Mouse (Mus musculus) stomach, postnatal 0 days (tissue): ENCODE results near the gene Usp20.

Source experiments
- CTCF ChIP-seq: IDR thresholded peaks from 2 replicates; pipeline ENCODE4 v1.5.1; 2016; ENCODE audit warnings: antibody characterized with exemption, low read depth, mild to moderate bottlenecking, moderate library complexity
- EP300 ChIP-seq: optimal IDR thresholded peaks from 2 replicates; pipeline ENCODE3; 2016; ENCODE audit warnings: antibody characterized with exemption

- TF ChIP-seq CTCF (no peak), EP300 (no peak)
Observed at GRCm38 (mm10) chr2:31058443-31058842, 76.4 kb downstream of the Usp20 start.
